Mouse (Mus musculus): Measurements from ENCODE around the gene 1700029P11Rik. TPM values are rescaled to one million over a fixed set of nuclear protein-coding genes. Genes with fewer than 3 reads are reported as not detected.

1700029P11Rik gene
- polyA plus RNA-seq (2015; fragmentation: Nextera tagmentation; extraction: Ambion mirVana): not detected in 2 replicates

GRCm38 (mm10) chr15:81980321-81980720 is at the start of gene 1700029P11Rik:
Gene 1700029P11Rik (plus strand): TSS chr15:81980540.

DNA sequence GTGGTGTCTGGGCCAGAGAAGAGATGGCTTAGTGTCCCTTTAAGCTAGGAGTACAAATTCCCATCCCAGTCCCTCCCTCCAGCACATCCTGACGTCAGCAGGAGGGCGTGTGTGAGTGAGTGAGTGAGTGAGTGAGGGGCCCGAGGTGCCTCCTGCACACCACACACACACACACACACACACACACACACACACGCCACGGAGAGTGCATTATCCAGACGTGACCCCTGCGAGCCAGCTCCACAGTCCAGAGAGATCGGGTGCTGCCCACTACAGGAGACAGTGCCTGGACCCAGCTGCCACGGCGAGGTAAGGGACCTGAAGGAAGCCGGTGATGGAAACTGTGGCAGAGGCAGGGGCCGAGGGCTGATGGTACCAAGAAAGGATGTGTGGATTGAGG is 43.7 kb upstream of the 1700029P11Rik start, which contains the start of gene Csdc2:
Gene Csdc2 (plus strand): TSS at position 81 of the 400 bp plus-strand sequence.

GRCm38 (mm10) chr15:81960171-81961077 is 19.9 kb upstream of the 1700029P11Rik start, which contains the start of gene Pmm1:
Gene Pmm1 (minus strand): TSS chr15:81960930.

DNA sequence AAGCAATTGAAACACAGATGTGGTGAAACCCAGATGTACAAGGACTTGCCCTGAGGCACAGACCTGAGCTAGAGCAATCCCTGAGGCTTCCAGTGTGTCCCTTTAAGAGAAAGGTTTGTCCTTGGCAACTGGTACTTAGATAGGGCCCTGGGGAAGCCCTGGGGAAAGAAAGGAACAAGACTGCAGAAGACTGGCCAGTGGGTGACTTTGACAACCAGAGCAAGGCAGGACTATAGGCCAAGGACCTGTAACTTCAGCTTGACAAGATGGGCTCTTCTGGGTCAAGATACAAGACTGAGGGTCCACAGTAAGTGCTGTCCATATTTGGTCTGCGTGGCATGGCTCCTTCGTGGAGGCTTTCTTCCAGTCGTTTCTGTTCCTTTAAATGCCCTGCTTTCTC is 7.3 kb downstream of the 1700029P11Rik start, which contains the start of gene Xrcc6:
Gene Xrcc6 (plus strand): TSS at position 190 of the 400 bp plus-strand sequence.

Other genes with a start within 250 kb of the 1700029P11Rik start
- 8.2 and 8.3 TPM in 2 replicates for gene Zc3h7b, start 235.5 kb upstream of the 1700029P11Rik start, polyA plus RNA-seq (2015; fragmentation: Nextera tagmentation; extraction: Ambion mirVana)
- gene Rangap1, start 235.0 kb upstream of the 1700029P11Rik start, polyA plus RNA-seq (2015; fragmentation: Nextera tagmentation; extraction: Ambion mirVana): 51.0 and 53.0 TPM in 2 replicates
- 8.5 and 10.8 TPM in 2 replicates for gene Tef, start 178.1 kb upstream of the 1700029P11Rik start, polyA plus RNA-seq (2015; fragmentation: Nextera tagmentation; extraction: Ambion mirVana)
- gene Tob2, start 121.7 kb upstream of the 1700029P11Rik start, polyA plus RNA-seq (2015; fragmentation: Nextera tagmentation; extraction: Ambion mirVana): 11.5 and 13.3 TPM in 2 replicates
- gene Phf5a, start 108.6 kb upstream of the 1700029P11Rik start, polyA plus RNA-seq (2015; fragmentation: Nextera tagmentation; extraction: Ambion mirVana): 126 and 138 TPM in 2 replicates
- gene Aco2, start 108.2 kb upstream of the 1700029P11Rik start, polyA plus RNA-seq (2015; fragmentation: Nextera tagmentation; extraction: Ambion mirVana): 63.0 and 63.6 TPM in 2 replicates
- gene Polr3h, start 54.3 kb upstream of the 1700029P11Rik start, polyA plus RNA-seq (2015; fragmentation: Nextera tagmentation; extraction: Ambion mirVana): 78.5 and 82.9 TPM in 2 replicates
- 10.5 and 12.6 TPM in 2 replicates for gene Csdc2, start 43.8 kb upstream of the 1700029P11Rik start, polyA plus RNA-seq (2015; fragmentation: Nextera tagmentation; extraction: Ambion mirVana)
- 36.6 and 37.0 TPM in 2 replicates for gene Pmm1, start 19.6 kb upstream of the 1700029P11Rik start, polyA plus RNA-seq (2015; fragmentation: Nextera tagmentation; extraction: Ambion mirVana)
- 58.9 and 59.9 TPM in 2 replicates for gene Xrcc6, start 7.3 kb downstream of the 1700029P11Rik start, polyA plus RNA-seq (2015; fragmentation: Nextera tagmentation; extraction: Ambion mirVana)
- 11.4 and 13.2 TPM in 2 replicates for gene Desi1, start 53.3 kb downstream of the 1700029P11Rik start, polyA plus RNA-seq (2015; fragmentation: Nextera tagmentation; extraction: Ambion mirVana)
- 200 and 205 TPM in 2 replicates for gene Snu13, start 67.1 kb downstream of the 1700029P11Rik start, polyA plus RNA-seq (2015; fragmentation: Nextera tagmentation; extraction: Ambion mirVana)
- not detected in 2 replicates for gene 4930407I10Rik, start 78.6 kb downstream of the 1700029P11Rik start, polyA plus RNA-seq (2015; fragmentation: Nextera tagmentation; extraction: Ambion mirVana)
- gene Mei1, start 89.5 kb downstream of the 1700029P11Rik start, polyA plus RNA-seq (2015; fragmentation: Nextera tagmentation; extraction: Ambion mirVana): not detected in 2 replicates
- gene Ccdc134, start 147.4 kb downstream of the 1700029P11Rik start, polyA plus RNA-seq (2015; fragmentation: Nextera tagmentation; extraction: Ambion mirVana): 8.0 and 9.2 TPM in 2 replicates
- gene Srebf2, start 166.6 kb downstream of the 1700029P11Rik start, polyA plus RNA-seq (2015; fragmentation: Nextera tagmentation; extraction: Ambion mirVana): 40.3 and 43.2 TPM in 2 replicates
- gene Shisa8, start 232.3 kb downstream of the 1700029P11Rik start, polyA plus RNA-seq (2015; fragmentation: Nextera tagmentation; extraction: Ambion mirVana): 0.25 and 0.38 TPM in 2 replicates
- gene Tnfrsf13c, start 243.8 kb downstream of the 1700029P11Rik start, polyA plus RNA-seq (2015; fragmentation: Nextera tagmentation; extraction: Ambion mirVana): 2.4 and 3.2 TPM in 2 replicates